Mouse (Mus musculus) lung, adult 2 months (tissue): ENCODE data around the gene Tlr9.

Experiments
- CTCF ChIP-seq: fragments of 200-500 bp; IDR thresholded peaks from 2 replicates; pipeline ENCODE4 v1.5.1; 2011; ENCODE audit warnings: mild to moderate bottlenecking, low read length, control low read depth; ENCODE audit not compliant: insufficient read depth
- POLR2A ChIP-seq: fragments of 200-500 bp; IDR thresholded peaks from 2 replicates; pipeline ENCODE4 v1.6.1; 2011; ENCODE audit warnings: low read depth, mild to moderate bottlenecking, control low read depth, low read length, borderline replicate concordance; ENCODE audit errors: extremely low read depth

DNA sequence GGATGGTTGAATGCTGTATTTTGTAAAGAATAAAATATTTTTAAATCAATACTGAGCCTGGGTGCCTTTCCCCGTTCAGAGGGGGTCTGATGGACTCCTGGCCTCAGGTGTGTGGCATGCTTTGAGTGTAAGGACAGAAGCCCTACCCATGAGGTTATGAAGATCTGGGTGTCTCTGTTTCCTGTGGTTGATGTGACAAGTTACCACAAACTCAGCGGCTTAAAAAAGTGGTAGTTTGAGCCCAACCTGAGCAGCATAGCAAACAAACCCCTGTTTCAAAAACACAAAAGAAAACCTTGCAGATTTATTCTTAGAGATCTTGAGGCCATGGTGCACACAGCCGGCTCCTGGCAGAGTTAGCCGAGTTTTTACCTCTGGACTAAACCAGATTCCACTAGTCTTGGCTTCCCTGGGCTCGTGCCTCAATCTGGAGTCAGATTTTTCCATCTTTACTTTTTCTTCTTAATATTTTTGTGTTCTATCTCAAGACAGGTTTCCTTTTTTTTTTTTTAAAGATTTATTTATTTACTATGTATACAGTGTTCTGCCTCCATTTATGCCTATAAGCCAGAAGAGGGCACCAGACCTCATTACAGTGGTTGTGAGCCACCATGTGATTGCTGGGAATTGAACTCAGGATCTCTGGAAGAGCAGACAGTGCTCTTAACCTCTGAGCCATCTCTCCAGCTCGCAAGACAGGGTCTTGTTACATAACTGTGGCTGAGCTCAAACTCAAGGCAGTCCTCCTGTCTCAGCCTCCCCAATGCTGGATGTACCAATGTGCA is 6.9 kb upstream of the Tlr9 start:
- TF ChIP-seq POLR2A (no peak), CTCF (no peak)
